25 mouse cellular contexts compared by ENCODE assay signal in the genomic region with DNA sequence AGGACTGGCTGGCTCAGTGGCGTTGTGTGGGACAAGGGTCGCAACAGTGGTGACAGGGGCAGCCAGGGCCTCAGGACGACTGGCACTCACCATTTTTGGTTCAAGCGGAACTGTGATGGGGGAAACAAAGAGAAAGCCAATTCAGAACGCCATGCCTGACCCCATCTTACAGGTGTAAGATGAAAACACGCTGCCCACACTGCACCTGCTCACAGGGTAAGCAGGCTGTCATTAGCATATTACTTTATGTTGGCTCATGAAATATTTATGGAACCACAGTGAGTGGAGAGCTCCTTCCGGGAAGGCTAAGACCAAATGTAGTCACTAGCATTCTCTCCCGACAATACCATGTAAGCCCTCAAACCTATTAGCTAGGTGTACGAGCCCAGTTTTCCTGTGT. TPM values are rescaled to one million over a fixed set of nuclear protein-coding genes. Genes with fewer than 3 reads are reported as not detected.
DNase-seq lines count a peak whose midpoint lies in the region; ATAC-seq and TF ChIP-seq lines count a peak whose summit lies in the region.
"Had no signal": no experiment of that assay in that cellular context is flagged by ENCODE, and none has a peak within 500 bp of the region (broad histone marks: within the 10 kb centered on the region; RNA-seq: fewer than 3 reads in every experiment).

No protein-coding gene starts in this region.

- no peak overlapping the region for H3K4me3 ChIP-seq in forebrain, embryonic 11.5 days (ENCODE audit: low read depth, low read length)
- no peak overlapping the region for H3K4me3 ChIP-seq in forebrain, embryonic 10.5 days
- H3K4me3 ChIP-seq in hindbrain, embryonic 12.5 days, result no peak overlapping the region
- no peak overlapping the region for H3K4me3 ChIP-seq in hindbrain, postnatal 0 days (ENCODE audit: low read length)
- H3K4me3 ChIP-seq in neural tube, embryonic 11.5 days (ENCODE audit: low read depth, low read length), result no peak overlapping the region
- H3K4me3 ChIP-seq: embryonic facial prominence, embryonic 13.5 days; limb, embryonic 10.5 days had no signal

- no peaks in the 10 kb centered on the region for H3K36me3 ChIP-seq in forebrain, embryonic 11.5 days (ENCODE audit: control insufficient read depth, insufficient read depth, low read length)
- H3K36me3 ChIP-seq in forebrain, embryonic 10.5 days (replicated peaks), result no peaks in the 10 kb centered on the region
- no peaks in the 10 kb centered on the region for H3K36me3 ChIP-seq in hindbrain, embryonic 12.5 days
- no peaks in the 10 kb centered on the region for H3K36me3 ChIP-seq in hindbrain, postnatal 0 days (ENCODE audit: insufficient read depth, low read length)
- H3K36me3 ChIP-seq in neural tube, embryonic 11.5 days (ENCODE audit: control insufficient read depth, insufficient read depth, low read length), result no peaks in the 10 kb centered on the region
- H3K36me3 ChIP-seq: embryonic facial prominence, embryonic 13.5 days; limb, embryonic 10.5 days had no signal

- H3K27me3 ChIP-seq in forebrain, embryonic 11.5 days (ENCODE audit: control insufficient read depth, insufficient read depth, low read length), result no peaks in the 10 kb centered on the region
- no peaks in the 10 kb centered on the region for H3K27me3 ChIP-seq in forebrain, embryonic 10.5 days (ENCODE audit: poor library complexity, severe bottlenecking)
- H3K27me3 ChIP-seq in hindbrain, embryonic 12.5 days, result no peaks in the 10 kb centered on the region
- no peaks in the 10 kb centered on the region for H3K27me3 ChIP-seq in hindbrain, postnatal 0 days (ENCODE audit: insufficient read depth, low read length)
- H3K27me3 ChIP-seq in neural tube, embryonic 11.5 days (ENCODE audit: control insufficient read depth, insufficient read depth, low read length), result no peaks in the 10 kb centered on the region
- H3K27me3 ChIP-seq: embryonic facial prominence, embryonic 13.5 days had no signal

- no peaks in the 10 kb centered on the region for H3K9me3 ChIP-seq in forebrain, embryonic 11.5 days (ENCODE audit: control insufficient read depth, low read length)
- no peaks in the 10 kb centered on the region for H3K9me3 ChIP-seq in forebrain, embryonic 10.5 days
- no peaks in the 10 kb centered on the region for H3K9me3 ChIP-seq in hindbrain, embryonic 12.5 days (replicated peaks)
- H3K9me3 ChIP-seq in hindbrain, postnatal 0 days (ENCODE audit: low read length), result no peaks in the 10 kb centered on the region
- no peaks in the 10 kb centered on the region for H3K9me3 ChIP-seq in neural tube, embryonic 11.5 days (ENCODE audit: control insufficient read depth, low read length)
- H3K9me3 ChIP-seq: embryonic facial prominence, embryonic 13.5 days; limb, embryonic 10.5 days had no signal

- no peaks in the 10 kb centered on the region for H3K4me1 ChIP-seq in forebrain, embryonic 11.5 days (replicated peaks; ENCODE audit: control insufficient read depth, insufficient read depth, low read length)
- peaks cover 5% of the 10 kb centered on the region; the same call in 1 of the 2 replicates for H3K4me1 ChIP-seq in forebrain, embryonic 10.5 days
- 0 out of 2 replicates have a peak, but pooled peaks cover 2% of the 10 kb centered on the region for H3K4me1 ChIP-seq in hindbrain, embryonic 12.5 days
- H3K4me1 ChIP-seq in hindbrain, postnatal 0 days (ENCODE audit: insufficient read depth, low read length), result no peaks in the 10 kb centered on the region
- no peaks in the 10 kb centered on the region for H3K4me1 ChIP-seq in neural tube, embryonic 11.5 days (ENCODE audit: control insufficient read depth, insufficient read depth, low read length)
- H3K4me1 ChIP-seq: embryonic facial prominence, embryonic 13.5 days; limb, embryonic 10.5 days had no signal

- 69% methylated on average over 9 of the region's 9 CpGs for WGBS in forebrain, embryonic 11.5 days
- whole genome bisulfite sequencing in forebrain, embryonic 10.5 days, result 78% methylated on average over 9 of the region's 9 CpGs
- WGBS in hindbrain, embryonic 12.5 days, result 45% methylated on average over 9 of the region's 9 CpGs
- WGBS in hindbrain, postnatal 0 days, result 51% methylated on average over 9 of the region's 9 CpGs
- 72% methylated on average over 9 of the region's 9 CpGs for WGBS in neural tube, embryonic 11.5 days

- H3K27ac ChIP-seq in forebrain, embryonic 11.5 days (ENCODE audit: low read depth, low read length), result no peak overlapping the region
- H3K27ac ChIP-seq in forebrain, embryonic 10.5 days, result no peak overlapping the region
- H3K27ac ChIP-seq in hindbrain, embryonic 12.5 days, result no peak overlapping the region
- no peak overlapping the region for H3K27ac ChIP-seq in hindbrain, postnatal 0 days
- H3K27ac ChIP-seq in neural tube, embryonic 11.5 days (ENCODE audit: low read depth, low read length), result no peak overlapping the region
- H3K27ac ChIP-seq: embryonic facial prominence, embryonic 13.5 days; kidney, postnatal 0 days; limb, embryonic 10.5 days had no signal

- peak; percentile 44; the same call in 1 of the 2 replicates for ATAC-seq in forebrain, embryonic 11.5 days (replicated peaks; ENCODE audit: low FRiP score)
- ATAC-seq in hindbrain, embryonic 12.5 days (ENCODE audit: low FRiP score), result peak; percentile 87
- ATAC-seq in hindbrain, postnatal 0 days, result no peak
- ATAC-seq in neural tube, embryonic 11.5 days (ENCODE audit: insufficient read depth, low FRiP score, low TSS enrichment), result peak; percentile 38; the same call in 1 of the 2 replicates
- ATAC-seq: CD4-positive, CD25-positive, alpha-beta regulatory T cell, adult 4 months; liver, postnatal 0 days; Patski had no signal

- H3K4me2 ChIP-seq in forebrain, embryonic 11.5 days (ENCODE audit: low read depth, low read length, severe bottlenecking), result no peak overlapping the region
- H3K4me2 ChIP-seq in hindbrain, embryonic 12.5 days (replicated peaks), result 0 out of 2 replicates have a peak overlapping the region, but pooled peaks have one; percentile 4
- H3K4me2 ChIP-seq in hindbrain, postnatal 0 days (ENCODE audit: low read depth, low read length), result no peak overlapping the region
- H3K4me2 ChIP-seq in neural tube, embryonic 11.5 days (ENCODE audit: low read depth), result no peak overlapping the region
- H3K4me2 ChIP-seq: embryonic facial prominence, embryonic 13.5 days; heart, embryonic 11.5 days had no signal

- no peak overlapping the region for H3K9ac ChIP-seq in forebrain, embryonic 11.5 days (ENCODE audit: low read length)
- no peak overlapping the region for H3K9ac ChIP-seq in hindbrain, embryonic 12.5 days
- no peak overlapping the region for H3K9ac ChIP-seq in hindbrain, postnatal 0 days (replicated peaks; ENCODE audit: low read length)
- H3K9ac ChIP-seq in neural tube, embryonic 11.5 days (ENCODE audit: low read length), result no peak overlapping the region
- H3K9ac ChIP-seq: embryonic facial prominence, embryonic 13.5 days; liver, postnatal 0 days had no signal

- no peak for TF ChIP-seq CTCF in hindbrain, postnatal 0 days (IDR thresholded peaks at IDR 0.05; ENCODE audit: low read depth)

- DNase-seq in forebrain, embryonic 11.5 days (ENCODE audit: low spot score), result no peak
- no peak for DNase-seq in forebrain, embryonic 10.5 days (ENCODE audit: extremely low spot score, low spot score)
- DNase-seq in hindbrain, postnatal 0 days (ENCODE audit: low spot score), result no peak
- DNase-seq in neural tube, embryonic 11.5 days (ENCODE audit: low spot score), result no peak
- DNase-seq in neural tube, embryonic 10.5 days (ENCODE audit: extremely low spot score, low spot score), result no peak
- DNase-seq in spleen, adult 12 weeks (ENCODE audit: low spot score), result no peak
- no peak for DNase-seq in right cerebral cortex, postnatal 14 days
- DNase-seq: adrenal gland, adult 8-10 months; cerebellum, adult 11-12 months; cerebellum, postnatal 14 days; gastrocnemius, postnatal 36 days; heart, postnatal 10 days; kidney, adult 18-20 months; layer of hippocampus, postnatal 36 days; liver, postnatal 0 days; lung, postnatal 10 days had no signal

RNA-seq across cellular contexts. Expression of gene Gm5136, which starts 9.0 kb away (rescaled TPM):
- 0.13 TPM in 1 of 2 replicates, not detected in the other for polyA plus RNA-seq in forebrain, embryonic 11.5 days (2014; fragmentation: Nextera tagmentation; extraction: Ambion mirVana)
- polyA plus RNA-seq in forebrain, embryonic 10.5 days (2016; fragmentation: Nextera tagmentation; extraction: Ambion mirVana), result not detected in 2 replicates
- 0.19 and 0.22 TPM in 2 replicates for polyA plus RNA-seq in hindbrain, embryonic 12.5 days (2016; fragmentation: Nextera tagmentation; extraction: Ambion mirVana)
- total RNA-seq in hindbrain, postnatal 0 days (2014; rRNA removed), result not detected in 2 replicates
- 0.10 and 0.16 TPM in 2 replicates for polyA plus RNA-seq in hindbrain, postnatal 0 days (2015; fragmentation: Nextera tagmentation; extraction: Ambion mirVana)
- not detected in 2 replicates for polyA plus RNA-seq in neural tube, embryonic 11.5 days (2014; fragmentation: Nextera tagmentation; extraction: Ambion mirVana)
- total RNA-seq: gastrocnemius, postnatal 36 days; heart, postnatal 10 days; megakaryocyte progenitor cell, adult 5-6 weeks had no signal
- polyA plus RNA-seq: CD4-positive, CD25-positive, alpha-beta regulatory T cell, adult 4 months; embryonic facial prominence, embryonic 13.5 days; heart, embryonic 11.5 days; kidney, postnatal 0 days; limb, embryonic 10.5 days; liver, adult 2 months; liver, postnatal 0 days; Patski had no signal
